In the genomic region with DNA sequence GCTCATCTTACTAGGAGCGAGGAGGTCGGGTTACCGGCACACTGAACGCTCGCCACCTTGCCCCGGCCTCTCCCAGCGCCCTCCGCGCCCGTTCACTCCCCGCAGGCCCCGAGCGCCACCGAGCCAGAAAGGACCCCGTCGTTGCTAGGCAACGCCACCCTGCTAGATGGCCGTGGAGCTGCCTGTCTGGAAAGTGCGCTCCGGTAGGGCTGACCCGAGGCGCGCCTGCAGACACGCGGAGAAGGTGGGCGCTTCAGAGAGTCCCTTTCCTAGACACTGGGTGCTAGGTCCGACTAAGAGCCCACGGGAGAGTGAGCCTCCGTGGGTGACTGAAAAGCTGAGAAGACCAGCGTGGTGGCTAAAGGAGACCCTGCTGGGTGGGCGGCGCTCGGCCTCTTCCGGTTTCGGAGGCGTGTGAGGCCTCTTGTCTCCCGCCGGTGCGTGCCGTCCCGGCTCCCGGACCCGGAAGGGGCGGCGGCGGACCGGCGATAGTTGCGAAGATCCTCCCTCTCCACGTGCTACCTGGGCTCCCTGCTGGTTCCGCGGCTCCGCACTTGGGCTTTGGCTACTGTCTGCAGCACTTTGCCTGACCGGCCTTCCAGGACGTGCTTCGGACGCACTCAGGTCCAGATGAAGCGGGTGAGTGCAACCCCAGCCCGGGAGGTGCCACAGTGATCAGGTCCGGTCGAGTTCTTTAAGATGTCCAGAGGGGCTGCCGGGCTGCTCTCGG, we compare ENCODE assay signal across 7 mouse cellular contexts. TPM values are rescaled to one million over a fixed set of nuclear protein-coding genes. Genes with fewer than 3 reads are reported as not detected.
DNase-seq lines count a peak whose midpoint lies in the region; ATAC-seq lines count a peak whose summit lies in the region.

A gene (minus strand): TSS at position 139 of the 730 bp plus-strand sequence.
A gene (plus strand): TSS at position 185 of the 730 bp plus-strand sequence.

- H3K4me2 ChIP-seq in embryonic facial prominence, embryonic 11.5 days (ENCODE audit: low read depth, low read length): peak within 1 kb of the TSS; percentile 76
- H3K4me2 ChIP-seq in midbrain, embryonic 13.5 days (replicated peaks): peak within 1 kb of the TSS; percentile 99

- H3K9ac ChIP-seq in embryonic facial prominence, embryonic 11.5 days (replicated peaks; ENCODE audit: low read length): peak within 1 kb of the TSS; percentile 91
- peak within 1 kb of the TSS; percentile 95 for H3K9ac ChIP-seq in midbrain, embryonic 13.5 days (replicated peaks)

- H3K9me3 ChIP-seq in embryonic facial prominence, embryonic 11.5 days (replicated peaks; ENCODE audit: control insufficient read depth, low read length): no peaks in the 10 kb centered on the region
- no peaks in the 10 kb centered on the region for H3K9me3 ChIP-seq in limb, embryonic 10.5 days (replicated peaks)
- no peaks in the 10 kb centered on the region for H3K9me3 ChIP-seq in midbrain, embryonic 13.5 days

- H3K27me3 ChIP-seq in embryonic facial prominence, embryonic 11.5 days (ENCODE audit: control insufficient read depth, insufficient read depth, low read length): no peaks in the 10 kb centered on the region
- H3K27me3 ChIP-seq in limb, embryonic 10.5 days (ENCODE audit: low read depth, poor library complexity, severe bottlenecking): no peaks in the 10 kb centered on the region
- no peaks in the 10 kb centered on the region for H3K27me3 ChIP-seq in midbrain, embryonic 13.5 days

- H3K4me1 ChIP-seq in embryonic facial prominence, embryonic 11.5 days (ENCODE audit: control insufficient read depth, insufficient read depth, low read length): no peaks in the 10 kb centered on the region
- peaks cover 28% of the 10 kb centered on the region for H3K4me1 ChIP-seq in limb, embryonic 10.5 days
- peaks cover 53% of the 10 kb centered on the region for H3K4me1 ChIP-seq in midbrain, embryonic 13.5 days (replicated peaks)

- no peaks in the 10 kb centered on the region for H3K36me3 ChIP-seq in embryonic facial prominence, embryonic 11.5 days (replicated peaks; ENCODE audit: control insufficient read depth, insufficient read depth, low read depth, low read length)
- peaks cover 35% of the 10 kb centered on the region for H3K36me3 ChIP-seq in limb, embryonic 10.5 days
- peaks cover 10% of the 10 kb centered on the region for H3K36me3 ChIP-seq in midbrain, embryonic 13.5 days

- H3K4me3 ChIP-seq in embryonic facial prominence, embryonic 11.5 days (ENCODE audit: low read depth, low read length): peak within 1 kb of the TSS; percentile 99
- H3K4me3 ChIP-seq in limb, embryonic 10.5 days: peak within 1 kb of the TSS; percentile 87
- peak within 1 kb of the TSS; percentile 99 for H3K4me3 ChIP-seq in midbrain, embryonic 13.5 days (replicated peaks)

- peak; percentile 92 for ATAC-seq in embryonic facial prominence, embryonic 11.5 days (replicated peaks; ENCODE audit: insufficient number of reproducible peaks, low FRiP score, low TSS enrichment, low read depth)
- peak; percentile 92 for ATAC-seq in granulocyte monocyte progenitor cell, adult 5-6 weeks (replicated peaks; ENCODE audit: poor library complexity, severe bottlenecking)
- peak; percentile 95 for ATAC-seq in midbrain, embryonic 13.5 days

- WGBS in embryonic facial prominence, embryonic 11.5 days: under 1% methylated on average over 58 of the region's 63 CpGs
- under 1% methylated on average over 63 of the region's 63 CpGs for WGBS in limb, embryonic 10.5 days
- WGBS in midbrain, embryonic 13.5 days: under 1% methylated on average over 63 of the region's 63 CpGs

- DNase-seq in adrenal gland, postnatal 14 days: peak; percentile 97
- DNase-seq in embryonic facial prominence, embryonic 11.5 days (ENCODE audit: low spot score): peak; percentile 95
- peak; percentile 89 for DNase-seq in kidney, adult 11 months
- DNase-seq in limb, embryonic 10.5 days (ENCODE audit: low spot score): peak; percentile 97
- DNase-seq in spleen, adult 12 weeks (ENCODE audit: low spot score): peak; percentile 88

- H3K27ac ChIP-seq in embryonic facial prominence, embryonic 11.5 days (replicated peaks; ENCODE audit: low read depth, low read length): peak within 1 kb of the TSS; percentile 78
- H3K27ac ChIP-seq in limb, embryonic 10.5 days: peak within 1 kb of the TSS; percentile 95
- peak within 1 kb of the TSS; percentile 90 for H3K27ac ChIP-seq in midbrain, embryonic 13.5 days

RNA-seq across cellular contexts. Expression of the first gene that starts in this region (rescaled TPM):
- total RNA-seq in adrenal gland, postnatal 14 days (2021): 28.4 and 30.6 TPM in 2 replicates
- 30.1 and 30.9 TPM in 2 replicates for polyA plus RNA-seq in embryonic facial prominence, embryonic 11.5 days (2014; fragmentation: Nextera tagmentation; extraction: Ambion mirVana)
- total RNA-seq in granulocyte monocyte progenitor cell, adult 5-6 weeks (2014; fragmentation: Nextera tagmentation): 12.9 and 23.3 TPM in 2 replicates
- total RNA-seq in granulocyte monocyte progenitor cell, adult 5-6 weeks (2017): 23.5 and 26.9 TPM in 2 replicates
- polyA plus RNA-seq in limb, embryonic 10.5 days (2016; fragmentation: Nextera tagmentation; extraction: Ambion mirVana): 23.5 and 27.1 TPM in 2 replicates
- 21.3 and 22.0 TPM in 2 replicates for polyA plus RNA-seq in midbrain, embryonic 13.5 days (2015; fragmentation: Nextera tagmentation; extraction: Ambion mirVana)

RNA-seq across cellular contexts. Expression of the second gene that starts in this region (rescaled TPM):
- 7.7 and 9.5 TPM in 2 replicates for total RNA-seq in adrenal gland, postnatal 14 days (2021)
- polyA plus RNA-seq in embryonic facial prominence, embryonic 11.5 days (2014; fragmentation: Nextera tagmentation; extraction: Ambion mirVana): 18.6 and 20.0 TPM in 2 replicates
- total RNA-seq in granulocyte monocyte progenitor cell, adult 5-6 weeks (2014; fragmentation: Nextera tagmentation): 6.5 and 13.7 TPM in 2 replicates
- total RNA-seq in granulocyte monocyte progenitor cell, adult 5-6 weeks (2017): 14.1 and 14.5 TPM in 2 replicates
- 23.5 and 23.6 TPM in 2 replicates for polyA plus RNA-seq in limb, embryonic 10.5 days (2016; fragmentation: Nextera tagmentation; extraction: Ambion mirVana)
- polyA plus RNA-seq in midbrain, embryonic 13.5 days (2015; fragmentation: Nextera tagmentation; extraction: Ambion mirVana): 14.1 and 16.9 TPM in 2 replicates

Comparison
In these comparisons a context has a peak if more than half of its experiments do, and no peak if none do; other contexts are left out.
1. Peak in every context shown above with its lines: DNase-seq, ATAC-seq, H3K4me3 ChIP-seq and H3K27ac ChIP-seq.